Mouse (Mus musculus): ENCODE measurements around the gene Fig4. TPM values are rescaled to one million over a fixed set of nuclear protein-coding genes. Genes with fewer than 3 reads are reported as not detected.

Gene Fig4
- polyA plus RNA-seq, 1 experiment from 2014 or later = 17.0 TPM

GRCm38 (mm10) chr10:41151901-41152300 lies 151.2 kb downstream of the Fig4 start:
- H3K27ac ChIP-seq = no peak overlapping the region
- no peaks in the 10 kb centered on the region for H3K9me3 ChIP-seq
- 74% methylated on average over 4 of the region's 4 CpGs for WGBS

GRCm38 (mm10) chr10:41151441-41151840 lies 151.6 kb downstream of the Fig4 start:
- 63% methylated on average over 18 of the region's 18 CpGs for WGBS
- no peaks in the 10 kb centered on the region for H3K27me3 ChIP-seq
- no peaks in the 10 kb centered on the region for H3K4me1 ChIP-seq
- no peaks in the 10 kb centered on the region for H3K36me3 ChIP-seq
- no peak overlapping the region for H3K4me3 ChIP-seq
- no peak overlapping the region for H3K27ac ChIP-seq
- no peak overlapping the region for H3K4me2 ChIP-seq
- H3K9me3 ChIP-seq = no peaks in the 10 kb centered on the region
- H3K9ac ChIP-seq = no peak overlapping the region
- no peak for ATAC-seq (ENCODE audit: insufficient number of reproducible peaks, low FRiP score, low TSS enrichment, low read depth)

More at GRCm38 (mm10) chr10:41151901-41152300, 151.2 kb downstream of the Fig4 start:
- no peak overlapping the region for H3K9ac ChIP-seq
- no peak overlapping the region for H3K4me3 ChIP-seq
- no peaks in the 10 kb centered on the region for H3K4me1 ChIP-seq
- no peak overlapping the region for H3K4me2 ChIP-seq
- H3K36me3 ChIP-seq = no peaks in the 10 kb centered on the region
- no peak for ATAC-seq (ENCODE audit: insufficient number of reproducible peaks, low FRiP score, low TSS enrichment, low read depth)
- no peaks in the 10 kb centered on the region for H3K27me3 ChIP-seq

DNA sequence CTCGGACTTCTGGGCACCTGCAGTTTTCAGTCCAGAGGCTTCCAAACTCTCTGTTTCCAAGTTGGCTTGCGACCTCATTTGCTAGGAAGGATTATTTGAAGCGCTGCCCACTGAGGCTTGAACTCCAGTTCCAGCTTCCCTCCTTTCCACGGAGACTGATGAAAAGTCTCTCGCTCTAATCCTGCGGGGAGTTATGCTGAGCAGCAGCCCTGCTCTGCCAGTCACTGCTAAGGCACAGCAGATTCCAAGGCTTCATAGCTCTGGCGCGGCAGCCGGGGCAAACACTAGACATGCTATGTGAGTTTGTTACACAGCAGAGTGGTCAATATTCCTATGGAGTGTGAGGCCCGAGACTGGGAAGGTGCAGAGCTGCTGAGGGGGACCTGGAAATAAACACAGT lies 152.0 kb downstream of the Fig4 start:
- H3K9me3 ChIP-seq = no peaks in the 10 kb centered on the region
- H3K27ac ChIP-seq = no peak overlapping the region
- H3K36me3 ChIP-seq = no peaks in the 10 kb centered on the region
- WGBS = 67% methylated on average over 10 of the region's 10 CpGs
- H3K4me3 ChIP-seq = no peak overlapping the region
- H3K27me3 ChIP-seq = no peaks in the 10 kb centered on the region
- H3K9ac ChIP-seq = no peak overlapping the region
- no peak for ATAC-seq (ENCODE audit: insufficient number of reproducible peaks, low FRiP score, low TSS enrichment, low read depth)
- H3K4me2 ChIP-seq = no peak overlapping the region
- H3K4me1 ChIP-seq = no peaks in the 10 kb centered on the region

DNA sequence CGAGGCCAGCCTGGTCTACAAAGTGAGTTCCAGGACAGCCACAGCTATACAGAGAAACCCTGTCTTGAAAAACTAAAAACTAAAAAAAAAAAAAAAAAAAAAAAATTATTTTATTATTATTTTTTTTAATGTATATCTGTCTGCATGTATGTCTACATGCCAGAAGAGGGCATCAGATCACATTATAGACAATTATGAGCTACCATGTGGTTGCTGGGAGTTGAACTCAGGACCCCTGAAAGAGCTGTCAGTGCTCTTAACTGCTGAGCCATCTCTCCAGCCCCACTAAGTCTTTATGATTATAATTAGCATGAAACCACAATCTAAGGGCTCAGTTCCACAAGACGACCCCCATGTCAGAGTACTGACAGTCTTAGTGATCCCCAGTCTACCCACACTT lies 152.6 kb downstream of the Fig4 start:
- H3K4me1 ChIP-seq = no peaks in the 10 kb centered on the region
- 74% methylated on average over 2 of the region's 2 CpGs for WGBS
- no peak for ATAC-seq (ENCODE audit: insufficient number of reproducible peaks, low FRiP score, low TSS enrichment, low read depth)
- H3K27me3 ChIP-seq = no peaks in the 10 kb centered on the region
- no peak overlapping the region for H3K9ac ChIP-seq
- H3K27ac ChIP-seq = no peak overlapping the region
- H3K9me3 ChIP-seq = no peaks in the 10 kb centered on the region
- H3K4me3 ChIP-seq = no peak overlapping the region
- H3K4me2 ChIP-seq = no peak overlapping the region
- no peaks in the 10 kb centered on the region for H3K36me3 ChIP-seq

- Histone ChIP-seq H3K4me1 (no peaks in the 10 kb centered on the region), H3K9me3 (no peaks in the 10 kb centered on the region), H3K27ac (no peak overlapping the region), H3K4me2 (no peak overlapping the region), H3K4me3 (no peak overlapping the region), H3K36me3 (no peaks in the 10 kb centered on the region), H3K27me3 (no peaks in the 10 kb centered on the region), H3K9ac (no peak overlapping the region)
- WGBS = 67% methylated on average over 3 of the region's 3 CpGs
- ATAC-seq (ENCODE audit: insufficient number of reproducible peaks, low FRiP score, low TSS enrichment, low read depth) = no peak
Measured at GRCm38 (mm10) chr10:41149307-41149706, 153.8 kb downstream of the Fig4 start.

DNA sequence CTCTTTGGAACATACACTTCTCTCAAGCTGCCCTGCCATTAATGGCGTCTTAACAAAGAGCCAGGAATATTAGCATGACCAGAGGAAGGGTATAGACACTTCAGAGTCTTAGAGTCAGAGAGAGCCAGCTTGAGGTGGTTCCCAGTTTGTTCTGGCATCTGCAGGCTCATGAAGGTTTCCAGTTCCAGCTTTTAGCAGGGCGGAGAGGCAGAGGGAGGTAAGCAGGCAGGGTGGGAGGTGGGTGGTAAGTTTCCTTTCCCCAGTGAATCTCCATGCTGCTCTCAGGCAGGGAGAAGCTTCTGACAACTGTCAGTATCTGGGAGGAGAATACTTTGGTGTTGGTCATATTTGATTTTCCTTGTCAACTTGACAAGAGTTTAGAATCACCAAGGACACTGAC lies 156.9 kb downstream of the Fig4 start:
- no peak overlapping the region for H3K27ac ChIP-seq
- H3K36me3 ChIP-seq = no peaks in the 10 kb centered on the region
- no peak overlapping the region for H3K9ac ChIP-seq
- WGBS = 69% methylated on average over 2 of the region's 2 CpGs
- no peaks in the 10 kb centered on the region for H3K9me3 ChIP-seq
- no peak overlapping the region for H3K4me2 ChIP-seq
- no peaks in the 10 kb centered on the region for H3K27me3 ChIP-seq
- no peak for ATAC-seq (ENCODE audit: insufficient number of reproducible peaks, low FRiP score, low TSS enrichment, low read depth)
- H3K4me1 ChIP-seq = no peaks in the 10 kb centered on the region
- H3K4me3 ChIP-seq = no peak overlapping the region

Other genes with a start within 250 kb of the Fig4 start
- not detected in 2 replicates for gene Gpr6, start 231.0 kb downstream of the Fig4 start, polyA plus RNA-seq (2015; fragmentation: Nextera tagmentation; extraction: Ambion mirVana)
- not detected in 2 replicates for gene Ak9, start 720 bp upstream of the Fig4 start, polyA plus RNA-seq (2015; fragmentation: Nextera tagmentation; extraction: Ambion mirVana)
- 18.4 and 19.2 TPM in 2 replicates for gene Zbtb24, start 147.1 kb upstream of the Fig4 start, polyA plus RNA-seq (2015; fragmentation: Nextera tagmentation; extraction: Ambion mirVana)
- 36.0 and 40.8 TPM in 2 replicates for gene Mical1, start 173.1 kb upstream of the Fig4 start, polyA plus RNA-seq (2015; fragmentation: Nextera tagmentation; extraction: Ambion mirVana)
- 51.4 and 56.2 TPM in 2 replicates for gene Smpd2, start 187.1 kb upstream of the Fig4 start, polyA plus RNA-seq (2015; fragmentation: Nextera tagmentation; extraction: Ambion mirVana)
- 0.18 and 0.82 TPM in 2 replicates for gene Ppil6, start 187.2 kb upstream of the Fig4 start, polyA plus RNA-seq (2015; fragmentation: Nextera tagmentation; extraction: Ambion mirVana)
- 180 and 186 TPM in 2 replicates for gene Cd164, start 216.2 kb upstream of the Fig4 start, polyA plus RNA-seq (2015; fragmentation: Nextera tagmentation; extraction: Ambion mirVana)